Mouse (Mus musculus) monocyte, adult 5-6 weeks (primary cell): ENCODE data around the gene Atp6v1g3. TPM values are rescaled to one million over a fixed set of nuclear protein-coding genes. Genes with fewer than 3 reads are reported as not detected.

Experiments used
- ATAC-seq: fragments of 153-309, 156-312 bp; replicated peaks from 2 replicates; pipeline ENCODE4 v1.8.0; 2017; ENCODE audit warnings: mild to moderate bottlenecking; ENCODE audit not compliant: low TSS enrichment, insufficient number of reproducible peaks, severe bottlenecking, poor library complexity, low FRiP score
- total RNA-seq: library from RNA; stranded (forward); fragments of 200-1000, 200-491, 200-594 nt; gene quantifications from 3 replicates; pipeline ENCODE4 v1.2.3, GENCODE M21; 2017

Atp6v1g3 gene
- total RNA-seq, 1 experiment from 2014 or later: 0.86 TPM

GRCm38 (mm10) chr1:138282413-138283141 is 9.0 kb downstream of the Atp6v1g3 start:
- ATAC-seq: no peak

- ATAC-seq: no peak
Observed at GRCm38 (mm10) chr1:138287665-138288064, 14.1 kb downstream of the Atp6v1g3 start.

- ATAC-seq: no peak
Observed at GRCm38 (mm10) chr1:138288721-138289120, 15.2 kb downstream of the Atp6v1g3 start.

- ATAC-seq: no peak
Observed at GRCm38 (mm10) chr1:138289455-138290425, 16.2 kb downstream of the Atp6v1g3 start.

GRCm38 (mm10) chr1:138291463-138291862 is 17.9 kb downstream of the Atp6v1g3 start:
- ATAC-seq: peak; percentile 89

- no peak for ATAC-seq
Observed at GRCm38 (mm10) chr1:138294487-138294886, 20.9 kb downstream of the Atp6v1g3 start.

GRCm38 (mm10) chr1:138298156-138298555 is 24.6 kb downstream of the Atp6v1g3 start:
- no peak for ATAC-seq

- ATAC-seq: 0 out of 2 replicates have a peak, but pooled peaks have one; percentile 23
Observed at GRCm38 (mm10) chr1:138299576-138299975, 26.0 kb downstream of the Atp6v1g3 start.

- no peak for ATAC-seq
Observed at GRCm38 (mm10) chr1:138301920-138302319, 28.4 kb downstream of the Atp6v1g3 start.

GRCm38 (mm10) chr1:138302756-138303155 is 29.2 kb downstream of the Atp6v1g3 start:
- ATAC-seq: no peak

- ATAC-seq: peak; percentile 59
Observed at GRCm38 (mm10) chr1:138303296-138303695, 29.8 kb downstream of the Atp6v1g3 start.

GRCm38 (mm10) chr1:138304141-138304915 is 30.8 kb downstream of the Atp6v1g3 start:
- ATAC-seq: peak; percentile 71

GRCm38 (mm10) chr1:138322657-138323056 is 49.1 kb downstream of the Atp6v1g3 start:
- ATAC-seq: peak; percentile 82

GRCm38 (mm10) chr1:138323076-138323630 is 49.6 kb downstream of the Atp6v1g3 start:
- peak; percentile 89 for ATAC-seq

GRCm38 (mm10) chr1:138326091-138326490 is 52.6 kb downstream of the Atp6v1g3 start:
- ATAC-seq: no peak

GRCm38 (mm10) chr1:138326566-138326965 is 53.0 kb downstream of the Atp6v1g3 start:
- no peak for ATAC-seq

GRCm38 (mm10) chr1:138327466-138328245 is 54.1 kb downstream of the Atp6v1g3 start:
- ATAC-seq: no peak

- no peak for ATAC-seq
Observed at GRCm38 (mm10) chr1:138328320-138328719, 54.8 kb downstream of the Atp6v1g3 start.
